Mouse (Mus musculus) hindbrain, embryonic 16.5 days (tissue): Measurements from ENCODE around the gene Irx2. TPM values are rescaled to one million over a fixed set of nuclear protein-coding genes. Genes with fewer than 3 reads are reported as not detected.
A peak's percentile ranks its signal among the peaks of the same experiment; 100 is the strongest.

ENCODE experiments used
- ATAC-seq: fragments of 200-750 bp; cut with Nextera tagmentation; 2 replicates; pipeline ENCODE4 v1.8.0; 2017; ENCODE audit warnings: moderate TSS enrichment, moderate library complexity
- H3K27ac ChIP-seq: fragments of 300-500 bp; sonication (generic); 2 replicates; pipeline ENCODE4 v1.5.1; 2014; ENCODE audit warnings: low read depth, mild to moderate bottlenecking, control low read depth, low read length, moderate library complexity
- H3K27me3 ChIP-seq: fragments of 300-500 bp; sonication (generic); replicated peaks from 2 replicates; pipeline ENCODE4 v1.6.1; 2014; ENCODE audit warnings: low read length; ENCODE audit not compliant: control insufficient read depth, insufficient read depth
- H3K36me3 ChIP-seq: fragments of 300-500 bp; sonication (generic); 2 replicates; pipeline ENCODE4 v1.6.1; 2014; ENCODE audit warnings: mild to moderate bottlenecking, low read length, moderate library complexity, mixed read lengths; ENCODE audit not compliant: control insufficient read depth, insufficient read depth
- H3K4me1 ChIP-seq: fragments of 300-500 bp; sonication (generic); 2 replicates; pipeline ENCODE4 v1.6.1; 2014; ENCODE audit warnings: low read depth, low read length; ENCODE audit not compliant: control insufficient read depth, insufficient read depth
- H3K4me2 ChIP-seq: fragments of 300-500 bp; sonication (generic); 2 replicates; pipeline ENCODE4 v1.6.1; 2014; ENCODE audit warnings: mild to moderate bottlenecking, low read length, control low read depth, moderate library complexity
- H3K4me3 ChIP-seq: fragments of 300-500 bp; sonication (generic); 2 replicates; pipeline ENCODE4 v1.5.1; 2014; ENCODE audit warnings: mild to moderate bottlenecking, low read length, control low read depth, moderate library complexity
- H3K9ac ChIP-seq: fragments of 300-500 bp; sonication (generic); 2 replicates; pipeline ENCODE4 v1.6.1; 2014; ENCODE audit warnings: low read depth, mild to moderate bottlenecking, control low read depth, low read length, moderate library complexity
- H3K9me3 ChIP-seq: fragments of 300-500 bp; sonication (generic); 2 replicates; pipeline ENCODE4 v1.6.1; 2014; ENCODE audit warnings: mild to moderate bottlenecking, low read length, moderate library complexity; ENCODE audit not compliant: control insufficient read depth
- WGBS: fragments of 180-500 bp; shearing (Covaris S2); extraction: QIAGEN DNeasy Blood & Tissue Kit; methylation state at CpG from one replicate; pipeline ENCODE4 v1.1.7; 2014; 5-methylcytosine and 5-hydroxymethylcytosine counted together
- polyA plus RNA-seq: library from polyadenylated mRNA; unstranded; fragments of >200 nt; fragmentation: Nextera tagmentation; extraction: Ambion mirVana; gene quantifications from 2 replicates; pipeline ENCODE4 v1.2.1, GENCODE M21; 2015

Gene Irx2
- 19.3 and 22.6 TPM in 2 replicates for polyA plus RNA-seq

- Histone ChIP-seq H3K27me3 (peaks cover 15% of the 10 kb centered on the region), H3K4me1 (peaks cover 16% of the 10 kb centered on the region), H3K36me3 (no peaks in the 10 kb centered on the region), H3K27ac (peak within 1 kb of the TSS; percentile 83), H3K4me3 (peak within 1 kb of the TSS; percentile 50), H3K9ac (peak within 1 kb of the TSS; percentile 69), H3K9me3 (no peaks in the 10 kb centered on the region), H3K4me2 (peak within 1 kb of the TSS; percentile 60)
- WGBS, result 0% methylated on average over 20 of the region's 45 CpGs
- ATAC-seq, result peak; percentile 95
Observed at GRCm38 (mm10) chr13:72628462-72628916, at the start of gene Irx2. TSS of gene Irx2 (plus strand) at chr13:72628820.

GRCm38 (mm10) chr13:72581276-72581675 lies 47.3 kb upstream of the Irx2 start:
- Histone ChIP-seq H3K9ac (no peak overlapping the region), H3K36me3 (no peaks in the 10 kb centered on the region), H3K9me3 (no peaks in the 10 kb centered on the region), H3K4me2 (no peak overlapping the region), H3K4me1 (no peaks in the 10 kb centered on the region), H3K4me3 (no peak overlapping the region), H3K27ac (no peak overlapping the region), H3K27me3 (no peaks in the 10 kb centered on the region)
- no peak for ATAC-seq
- 100% methylated on average over 2 of the region's 2 CpGs for WGBS

GRCm38 (mm10) chr13:72592526-72592925 lies 36.1 kb upstream of the Irx2 start:
- no peak overlapping the region for H3K27ac ChIP-seq
- H3K9me3 ChIP-seq, result no peaks in the 10 kb centered on the region
- ATAC-seq, result no peak
- no peaks in the 10 kb centered on the region for H3K27me3 ChIP-seq
- no peaks in the 10 kb centered on the region for H3K4me1 ChIP-seq
- no peak overlapping the region for H3K4me3 ChIP-seq
- no peaks in the 10 kb centered on the region for H3K36me3 ChIP-seq
- H3K9ac ChIP-seq, result no peak overlapping the region
- H3K4me2 ChIP-seq, result no peak overlapping the region
- WGBS, result 45% methylated on average over 4 of the region's 4 CpGs

GRCm38 (mm10) chr13:72593310-72593709 lies 35.3 kb upstream of the Irx2 start:
- Histone ChIP-seq H3K4me2 (no peak overlapping the region), H3K27me3 (no peaks in the 10 kb centered on the region), H3K4me3 (no peak overlapping the region), H3K4me1 (no peaks in the 10 kb centered on the region), H3K9ac (no peak overlapping the region), H3K9me3 (no peaks in the 10 kb centered on the region), H3K36me3 (no peaks in the 10 kb centered on the region), H3K27ac (no peak overlapping the region)
- no peak for ATAC-seq
- WGBS, result 90% methylated on average over 6 of the region's 6 CpGs

- Histone ChIP-seq H3K27me3 (no peaks in the 10 kb centered on the region), H3K4me2 (no peak overlapping the region), H3K4me1 (no peaks in the 10 kb centered on the region), H3K27ac (no peak overlapping the region), H3K9ac (no peak overlapping the region), H3K4me3 (no peak overlapping the region), H3K36me3 (no peaks in the 10 kb centered on the region), H3K9me3 (no peaks in the 10 kb centered on the region)
- 83% methylated on average over 4 of the region's 4 CpGs for WGBS
- ATAC-seq, result no peak
Observed at GRCm38 (mm10) chr13:72593710-72594111, 34.9 kb upstream of the Irx2 start.

- no peaks in the 10 kb centered on the region for H3K9me3 ChIP-seq
- H3K4me2 ChIP-seq, result no peak overlapping the region
- H3K27ac ChIP-seq, result no peak overlapping the region
- H3K4me1 ChIP-seq, result no peaks in the 10 kb centered on the region
- no peaks in the 10 kb centered on the region for H3K27me3 ChIP-seq
- H3K4me3 ChIP-seq, result no peak overlapping the region
- 94% methylated on average over 3 of the region's 3 CpGs for WGBS
- no peak for ATAC-seq
- H3K36me3 ChIP-seq, result no peaks in the 10 kb centered on the region
- H3K9ac ChIP-seq, result no peak overlapping the region
Observed at GRCm38 (mm10) chr13:72599254-72599653, 29.4 kb upstream of the Irx2 start.

- H3K4me3 ChIP-seq, result no peak overlapping the region
- H3K36me3 ChIP-seq, result no peaks in the 10 kb centered on the region
- H3K4me2 ChIP-seq, result no peak overlapping the region
- H3K27me3 ChIP-seq, result no peaks in the 10 kb centered on the region
- no peaks in the 10 kb centered on the region for H3K4me1 ChIP-seq
- no peaks in the 10 kb centered on the region; the same call in 1 of the 2 replicates for H3K9me3 ChIP-seq
- H3K9ac ChIP-seq, result no peak overlapping the region
- H3K27ac ChIP-seq, result no peak overlapping the region
- 64% methylated on average over 16 of the region's 16 CpGs for WGBS
- no peak for ATAC-seq
Observed at GRCm38 (mm10) chr13:72608706-72609105, 19.9 kb upstream of the Irx2 start.

- no peak overlapping the region for H3K27ac ChIP-seq
- no peaks in the 10 kb centered on the region for H3K36me3 ChIP-seq
- 88% methylated on average over 2 of the region's 2 CpGs for WGBS
- H3K4me3 ChIP-seq, result no peak overlapping the region
- H3K4me2 ChIP-seq, result no peak overlapping the region
- no peak for ATAC-seq
- H3K9me3 ChIP-seq, result no peaks in the 10 kb centered on the region; the same call in 1 of the 2 replicates
- no peaks in the 10 kb centered on the region for H3K4me1 ChIP-seq
- H3K27me3 ChIP-seq, result no peaks in the 10 kb centered on the region
- H3K9ac ChIP-seq, result no peak overlapping the region
Observed at GRCm38 (mm10) chr13:72610277-72610676, 18.3 kb upstream of the Irx2 start.

GRCm38 (mm10) chr13:72623926-72624846 lies 4.4 kb upstream of the Irx2 start:
- H3K27ac ChIP-seq, result no peak overlapping the region
- H3K4me1 ChIP-seq, result peaks cover 16% of the 10 kb centered on the region
- no peaks in the 10 kb centered on the region for H3K9me3 ChIP-seq
- H3K9ac ChIP-seq, result peak overlapping the region; percentile 35
- WGBS, result 1% methylated on average over 46 of the region's 46 CpGs
- no peaks in the 10 kb centered on the region for H3K36me3 ChIP-seq
- no peak for ATAC-seq
- H3K27me3 ChIP-seq, result peaks cover 22% of the 10 kb centered on the region
- peak overlapping the region; percentile 34 for H3K4me3 ChIP-seq
- peak overlapping the region; percentile 61 for H3K4me2 ChIP-seq
